Mouse (Mus musculus) MEL-GATA-1-ER (cell line): ENCODE results near the gene Wnt8b.
"Not testable (repeated sequence)": the region's sequence is repeated elsewhere in the genome, so short reads cannot be mapped to it uniquely, and the experiment has no call there.

Source experiments
- DNase-seq: peaks from one replicate; pipeline ENCODE4 v3.0.0-alpha.2; 2012; ENCODE audit warnings: low read depth; ENCODE audit errors: extremely low read depth

Wnt8b gene

DNA sequence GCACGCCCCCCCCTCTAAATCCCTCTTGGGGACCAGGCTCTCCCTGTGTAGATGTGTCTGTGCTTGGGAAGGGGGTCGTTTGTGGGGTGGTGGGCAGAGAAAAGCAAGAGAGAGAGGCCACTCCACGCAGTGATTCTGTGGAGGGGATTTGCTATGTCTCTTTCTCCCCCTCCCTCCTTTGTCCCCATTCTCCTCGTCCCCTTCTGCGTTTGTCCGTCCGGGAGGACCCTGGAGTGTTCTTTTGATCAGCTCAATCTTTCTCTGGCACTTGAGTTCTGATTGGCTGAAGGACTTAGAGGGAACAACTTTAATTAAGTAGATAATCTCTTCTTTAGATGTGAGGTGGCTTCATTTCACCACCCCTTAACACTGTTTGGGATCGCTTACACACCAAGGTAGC lies at the start of gene Wnt8b:
Gene Wnt8b (plus strand): TSS at position 345 of the 400 bp plus-strand sequence.
- DNase-seq = no peak

DNA sequence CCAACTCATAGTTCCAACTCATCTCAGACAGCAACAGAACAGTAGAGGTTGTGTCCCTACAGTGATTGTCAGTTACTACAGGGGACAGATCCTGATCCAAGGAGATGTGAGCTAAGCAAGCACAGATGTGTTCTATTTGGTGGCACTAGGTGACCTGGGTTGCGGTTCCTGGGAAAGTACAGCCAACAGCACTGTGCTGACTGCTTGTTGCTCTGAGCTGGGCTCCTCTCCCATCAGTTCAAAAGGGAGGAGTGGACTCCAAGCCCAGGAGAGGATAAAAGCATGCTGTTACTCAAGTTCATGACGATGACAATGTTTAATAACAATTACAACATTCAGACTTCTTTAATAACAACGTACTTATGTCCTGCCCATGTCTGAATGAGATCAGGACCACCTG lies 47.5 kb upstream of the Wnt8b start:
- DNase-seq = no peak

GRCm38 (mm10) chr19:44447927-44448326 lies 45.3 kb upstream of the Wnt8b start:
- no peak for DNase-seq

GRCm38 (mm10) chr19:44454862-44455261 lies 38.4 kb upstream of the Wnt8b start:
- DNase-seq = no peak

GRCm38 (mm10) chr19:44455356-44455755 lies 37.9 kb upstream of the Wnt8b start:
- no peak for DNase-seq

GRCm38 (mm10) chr19:44457359-44458055 lies 35.8 kb upstream of the Wnt8b start:
- DNase-seq = no peak

GRCm38 (mm10) chr19:44458696-44459095 lies 34.6 kb upstream of the Wnt8b start:
- DNase-seq = no peak

DNA sequence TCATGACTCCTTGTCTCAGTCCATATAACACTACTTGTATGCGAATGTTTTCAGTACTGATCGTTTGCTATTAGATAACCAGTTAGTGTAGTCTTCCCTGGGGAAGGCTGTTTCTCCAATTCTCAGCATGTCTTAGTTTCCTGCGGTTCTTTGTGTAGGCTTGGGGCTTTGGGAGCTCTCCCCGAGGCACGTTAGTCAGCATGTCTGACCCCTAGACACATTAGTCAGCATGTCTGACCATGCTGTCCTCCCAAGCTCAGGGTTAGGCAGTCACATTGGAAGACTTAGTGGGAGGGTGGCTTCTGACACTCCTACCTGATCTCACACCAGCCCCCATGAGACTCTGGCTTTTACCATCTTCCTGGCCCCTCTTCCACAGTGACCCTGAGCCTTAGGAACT lies 32.8 kb upstream of the Wnt8b start:
- no peak for DNase-seq

GRCm38 (mm10) chr19:44461500-44461899 lies 31.8 kb upstream of the Wnt8b start:
- DNase-seq = no peak

GRCm38 (mm10) chr19:44462141-44462540 lies 31.1 kb upstream of the Wnt8b start:
- DNase-seq = no peak

- DNase-seq = not testable (repeated sequence)
These were observed 27.2 kb upstream of the Wnt8b start for GRCm38 (mm10) chr19:44465960-44466525.

GRCm38 (mm10) chr19:44474158-44474557 lies 19.1 kb upstream of the Wnt8b start:
- peak; percentile 76 for DNase-seq

- no peak for DNase-seq
These were observed 18.0 kb upstream of the Wnt8b start for GRCm38 (mm10) chr19:44475268-44475667.

DNA sequence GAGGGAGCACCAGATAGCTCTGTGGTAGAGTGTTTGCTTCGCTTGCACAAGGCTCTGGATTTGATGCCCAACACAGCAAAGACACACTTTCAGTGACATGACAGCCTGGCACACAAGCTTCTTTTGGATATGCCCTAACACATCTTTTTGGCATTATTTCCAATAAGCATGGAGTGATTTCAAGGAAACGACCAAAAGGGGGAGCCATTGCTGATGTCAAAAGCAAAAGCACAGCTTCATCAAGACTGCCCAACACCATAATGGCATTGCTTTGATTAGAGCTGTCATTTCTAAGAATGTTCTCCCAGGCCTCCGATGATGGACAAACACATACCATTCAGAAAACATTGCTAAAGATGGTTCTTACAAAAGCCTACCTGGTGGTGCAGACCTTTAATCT lies 16.7 kb upstream of the Wnt8b start:
- peak; percentile 26 for DNase-seq

GRCm38 (mm10) chr19:44487266-44487665 lies 6.0 kb upstream of the Wnt8b start:
- no peak for DNase-seq

DNA sequence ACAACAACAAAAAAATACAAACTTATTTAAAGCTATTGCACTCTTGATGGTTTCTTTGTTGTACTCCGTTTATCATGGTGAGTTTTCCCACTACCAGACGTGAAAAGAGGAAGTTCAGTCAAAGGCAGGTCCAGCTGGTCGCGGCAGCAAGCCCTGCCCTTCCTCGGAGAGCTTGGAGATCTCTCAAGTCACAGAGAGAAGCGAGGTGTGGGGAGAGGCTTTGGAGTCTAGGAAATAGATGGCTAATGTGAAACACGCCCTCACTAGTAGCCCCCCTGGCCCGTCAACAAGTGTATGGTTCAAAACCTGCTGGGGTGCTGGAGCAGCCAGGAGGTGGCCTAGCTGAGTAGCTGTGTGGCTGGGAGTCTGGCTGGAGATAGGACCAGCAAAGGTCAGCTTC lies 3.2 kb downstream of the Wnt8b start:
- DNase-seq = peak; percentile 75

DNA sequence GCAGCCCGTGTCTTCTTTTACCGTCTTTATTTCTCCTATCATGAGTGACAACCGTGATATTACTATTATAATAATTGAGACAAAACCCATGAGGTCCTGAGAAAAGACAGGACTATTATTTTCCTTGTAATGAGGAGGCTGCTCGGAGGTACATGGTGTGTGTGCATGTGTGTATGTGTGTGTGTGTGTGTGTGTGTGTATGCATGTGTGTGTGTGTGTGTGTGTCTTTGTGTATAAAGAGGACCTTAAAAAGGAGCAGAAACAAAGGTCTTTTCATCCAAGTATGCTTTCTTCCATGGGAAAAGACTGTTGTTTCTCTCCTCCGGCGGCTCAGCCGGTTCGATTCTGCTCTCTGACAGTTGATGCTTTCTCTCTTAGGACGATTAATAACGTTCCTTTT lies 3.7 kb downstream of the Wnt8b start:
- no peak for DNase-seq

- DNase-seq = no peak
These were observed 5.7 kb downstream of the Wnt8b start for GRCm38 (mm10) chr19:44498936-44499335.

DNA sequence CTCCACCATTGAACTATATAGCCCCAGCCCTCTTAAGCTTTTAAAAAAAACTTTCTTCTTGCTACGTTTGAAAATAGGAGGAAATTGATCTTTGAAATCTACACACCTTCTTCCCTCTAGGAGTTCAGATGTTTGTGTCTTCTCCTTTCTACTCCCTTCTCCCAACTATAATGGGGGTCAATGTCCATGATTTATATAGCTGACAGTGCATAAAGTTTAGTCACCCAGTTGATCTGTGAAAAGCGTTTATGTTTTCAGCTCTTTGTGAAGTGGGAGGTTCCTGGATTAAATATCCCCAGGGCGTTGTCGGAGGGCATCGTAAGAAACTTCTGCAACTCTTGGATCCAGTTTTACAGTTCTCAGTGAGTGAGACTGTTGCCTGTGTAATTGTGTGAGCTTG lies 7.0 kb downstream of the Wnt8b start:
- DNase-seq = no peak

GRCm38 (mm10) chr19:44501925-44502324 lies 8.7 kb downstream of the Wnt8b start:
- no peak for DNase-seq

- DNase-seq = no peak
These were observed 9.5 kb downstream of the Wnt8b start for GRCm38 (mm10) chr19:44502741-44503140.

DNA sequence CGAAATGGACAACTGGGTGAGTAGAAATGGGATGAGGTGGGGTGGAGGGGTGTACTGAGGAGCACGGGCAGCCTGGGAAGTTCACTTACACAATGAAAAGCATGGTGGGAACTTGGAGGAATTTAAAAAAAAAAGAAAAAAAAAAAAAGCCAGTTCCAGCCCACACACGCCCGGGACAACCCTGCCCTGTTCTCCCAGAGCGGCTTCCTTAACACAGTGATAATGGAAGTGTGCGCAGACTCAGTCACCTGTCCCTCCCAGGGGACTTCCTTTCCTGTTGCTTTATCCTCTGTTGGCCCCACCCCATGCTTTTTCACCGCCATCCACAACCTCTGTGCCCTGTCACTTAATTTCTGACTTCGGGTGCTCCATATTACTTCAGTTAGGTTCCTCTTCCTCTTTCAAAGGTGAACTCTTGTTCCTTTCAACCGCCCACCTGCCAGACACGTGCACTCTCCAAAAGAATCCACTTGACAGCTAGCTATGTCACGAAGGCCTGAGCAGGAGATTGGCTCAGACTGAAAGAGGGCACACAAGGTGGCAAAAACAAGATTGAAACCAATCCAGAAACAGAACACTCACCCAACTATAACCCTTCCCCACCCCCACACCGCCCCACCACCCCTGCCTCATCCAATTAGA lies 17.4 kb downstream of the Wnt8b start:
- DNase-seq = no peak
